Mouse (Mus musculus) intestine, embryonic 14.5 days (tissue): ENCODE data around the gene Slc13a3. TPM values are rescaled to one million over a fixed set of nuclear protein-coding genes. Genes with fewer than 3 reads are reported as not detected.

Experiments
- ATAC-seq: fragments of 200-750 bp; cut with Nextera tagmentation; replicated peaks from 2 replicates; pipeline ENCODE4 v1.8.0; 2017; ENCODE audit warnings: low read depth, moderate number of reproducible peaks, moderate TSS enrichment, moderate library complexity; ENCODE audit not compliant: low FRiP score, low TSS enrichment
- DNase-seq: peaks from one replicate; pipeline ENCODE4 v3.0.0-alpha.2; 2018; ENCODE audit warnings: low spot score
- H3K27ac ChIP-seq: fragments of 300-500 bp; sonication (generic); 2 replicates; pipeline ENCODE4 v1.5.1; 2014; ENCODE audit warnings: low read depth, mild to moderate bottlenecking, control low read depth
- H3K27me3 ChIP-seq: fragments of 300-500 bp; sonication (generic); replicated peaks from 2 replicates; pipeline ENCODE4 v1.6.1; 2014; ENCODE audit warnings: low read length, control low read depth; ENCODE audit not compliant: control insufficient read depth, insufficient read depth
- H3K36me3 ChIP-seq: fragments of 300-500 bp; sonication (generic); 2 replicates; pipeline ENCODE4 v1.6.1; 2014; ENCODE audit warnings: low read length, control low read depth; ENCODE audit not compliant: control insufficient read depth, insufficient read depth
- H3K4me1 ChIP-seq: fragments of 300-500 bp; sonication (generic); replicated peaks from 2 replicates; pipeline ENCODE4 v1.6.1; 2014; ENCODE audit warnings: low read length, control low read depth, mixed read lengths; ENCODE audit not compliant: control insufficient read depth, insufficient read depth
- H3K4me2 ChIP-seq: fragments of 300-500 bp; sonication (generic); 2 replicates; pipeline ENCODE4 v1.6.1; 2014; ENCODE audit warnings: low read length
- H3K4me3 ChIP-seq: fragments of 300-500 bp; sonication (generic); 2 replicates; pipeline ENCODE4 v1.5.1; 2014; ENCODE audit warnings: low read depth, low read length, control low read depth, mixed read lengths
- H3K9ac ChIP-seq: fragments of 300-500 bp; sonication (generic); 2 replicates; pipeline ENCODE4 v1.6.1; 2014; ENCODE audit warnings: mild to moderate bottlenecking, low read length
- H3K9me3 ChIP-seq: fragments of 300-500 bp; sonication (generic); 2 replicates; pipeline ENCODE4 v1.6.1; 2016; ENCODE audit warnings: low read length, control low read depth; ENCODE audit not compliant: control insufficient read depth
- WGBS: fragments of 180-500 bp; shearing (Covaris S2); extraction: QIAGEN DNeasy Blood & Tissue Kit; methylation state at CpG from one replicate; pipeline ENCODE4 v1.1.7; 2014; 5-methylcytosine and 5-hydroxymethylcytosine counted together
- polyA plus RNA-seq: library from polyadenylated mRNA; unstranded; fragments of >200 nt; fragmentation: Nextera tagmentation; extraction: Ambion mirVana; gene quantifications from 2 replicates; pipeline ENCODE4 v1.2.1, GENCODE M21; 2014

Slc13a3 gene
- polyA plus RNA-seq, 1 experiment from 2014 or later, result 0.09 TPM

- DNase-seq (peak; percentile 74), ATAC-seq (no peak)
- 0% methylated on average over 1 of the region's 1 CpGs for WGBS
- H3K4me2 ChIP-seq, result no peak overlapping the region
- H3K4me3 ChIP-seq, result no peak overlapping the region
- H3K9me3 ChIP-seq, result no peaks in the 10 kb centered on the region
- H3K4me1 ChIP-seq, result no peaks in the 10 kb centered on the region
- no peaks in the 10 kb centered on the region for H3K36me3 ChIP-seq
- no peak overlapping the region for H3K9ac ChIP-seq
- H3K27me3 ChIP-seq, result 0 out of 2 replicates have a peak, but pooled peaks cover 4% of the 10 kb centered on the region
- no peak overlapping the region for H3K27ac ChIP-seq
These were observed 112.2 kb downstream of the Slc13a3 start for GRCm38 (mm10) chr2:165360861-165361260.

Other genes with a start within 250 kb of the Slc13a3 start
- 0.11 and 0.12 TPM in 2 replicates for gene Cdh22, start 238.4 kb downstream of the Slc13a3 start, polyA plus RNA-seq
- gene Slc35c2, start 185.4 kb downstream of the Slc13a3 start, polyA plus RNA-seq, result 50.5 and 52.4 TPM in 2 replicates
- gene Elmo2, start 146.8 kb downstream of the Slc13a3 start, polyA plus RNA-seq, result 66.3 and 75.7 TPM in 2 replicates
- gene Zfp663, start 104.5 kb downstream of the Slc13a3 start, polyA plus RNA-seq, result 0.72 and 1.5 TPM in 2 replicates
- 9.2 and 10.4 TPM in 2 replicates for gene Zfp334, start 85.0 kb downstream of the Slc13a3 start, polyA plus RNA-seq
- gene Ocstamp, start 72.8 kb downstream of the Slc13a3 start, polyA plus RNA-seq, result 0.23 and 0.32 TPM in 2 replicates
- gene Trp53rka, start 20.1 kb upstream of the Slc13a3 start, polyA plus RNA-seq, result 35.4 and 37.1 TPM in 2 replicates
- gene Slc2a10, start 30.6 kb upstream of the Slc13a3 start, polyA plus RNA-seq, result 4.6 and 4.7 TPM in 2 replicates
- 0.54 and 0.85 TPM in 2 replicates for gene Eya2, start 121.8 kb upstream of the Slc13a3 start, polyA plus RNA-seq